ENCODE assay signal across 24 mouse cellular contexts in the genomic region with DNA sequence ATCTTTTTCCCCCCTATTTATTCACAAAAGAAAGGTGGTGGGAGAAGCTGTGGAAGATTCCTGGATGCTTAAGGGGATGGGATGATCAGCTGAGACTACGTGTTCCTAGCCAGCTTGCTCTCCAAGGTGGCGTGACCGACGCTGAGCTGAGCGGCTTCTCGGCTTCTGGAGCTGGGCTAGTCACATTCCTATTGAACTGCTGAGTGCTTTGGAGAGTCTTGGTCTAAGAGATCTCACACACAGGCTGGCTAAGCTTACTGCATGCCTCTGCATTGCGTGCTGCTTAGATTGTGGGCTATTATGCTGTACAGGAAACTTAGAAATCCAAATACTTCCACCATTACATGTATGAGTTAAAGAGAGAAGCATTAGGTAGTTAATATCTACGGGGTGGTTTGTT. TPM values are rescaled to one million over a fixed set of nuclear protein-coding genes. Genes with fewer than 3 reads are reported as not detected.
"Had no signal": no experiment of that assay in that cellular context is flagged by ENCODE, and none has a peak within 500 bp of the region (broad histone marks: within the 10 kb centered on the region; RNA-seq: fewer than 3 reads in every experiment).

No protein-coding gene starts in this region.

- H3K9ac ChIP-seq: liver, embryonic 13.5 days; liver, embryonic 15.5 days; liver, postnatal 0 days; lung, embryonic 15.5 days; midbrain, embryonic 12.5 days; neural tube, embryonic 13.5 days; neural tube, embryonic 15.5 days; stomach, embryonic 15.5 days had no signal

- H3K4me1 ChIP-seq: liver, embryonic 15.5 days; lung, embryonic 15.5 days; midbrain, embryonic 12.5 days; neural tube, embryonic 13.5 days; neural tube, embryonic 15.5 days; stomach, embryonic 15.5 days had no signal

- H3K27ac ChIP-seq: liver, embryonic 13.5 days; liver, embryonic 15.5 days; lung, embryonic 15.5 days; midbrain, embryonic 12.5 days; neural tube, embryonic 13.5 days; neural tube, embryonic 15.5 days; stomach, embryonic 15.5 days had no signal

- ATAC-seq: liver, postnatal 0 days; midbrain, embryonic 16.5 days had no signal

- H3K27me3 ChIP-seq: liver, embryonic 13.5 days; liver, embryonic 15.5 days; lung, embryonic 15.5 days; midbrain, embryonic 12.5 days; neural tube, embryonic 13.5 days; neural tube, embryonic 15.5 days; stomach, embryonic 15.5 days had no signal

- H3K4me3 ChIP-seq: liver, embryonic 13.5 days; liver, embryonic 15.5 days; lung, embryonic 15.5 days; midbrain, embryonic 12.5 days; myocyte; neural tube, embryonic 13.5 days; neural tube, embryonic 15.5 days; stomach, embryonic 15.5 days had no signal

- H3K4me2 ChIP-seq: liver, embryonic 11.5 days; liver, embryonic 13.5 days; liver, embryonic 15.5 days; lung, embryonic 15.5 days; midbrain, embryonic 12.5 days; neural tube, embryonic 13.5 days; neural tube, embryonic 15.5 days; stomach, embryonic 15.5 days had no signal

- DNase-seq: liver; liver, embryonic 13.5 days; liver, postnatal 0 days; midbrain, embryonic 14.5 days; retina, postnatal 1 day; right cerebral cortex, adult 18-20 months; right cerebral cortex, postnatal 25 days; right cerebral cortex, postnatal 4 days; spleen, adult 18-20 months; thymus, adult 18-20 months; thymus, postnatal 14 days; thymus, postnatal 36 days had no signal

- H3K9me3 ChIP-seq: liver, embryonic 13.5 days; liver, embryonic 15.5 days; lung, embryonic 15.5 days; midbrain, embryonic 12.5 days; neural tube, embryonic 13.5 days; neural tube, embryonic 15.5 days; stomach, embryonic 15.5 days had no signal

- H3K36me3 ChIP-seq: lung, embryonic 15.5 days had no signal

RNA-seq across cellular contexts. Expression of a gene that starts 45.4 kb away (rescaled TPM):
- polyA plus RNA-seq: liver, embryonic 11.5 days; liver, embryonic 13.5 days; liver, embryonic 15.5 days; liver, postnatal 0 days; lung, embryonic 15.5 days; midbrain, embryonic 12.5 days; midbrain, embryonic 14.5 days; midbrain, embryonic 16.5 days; neural tube, embryonic 11.5 days; neural tube, embryonic 13.5 days; neural tube, embryonic 15.5 days; small intestine, adult 2 months; stomach, embryonic 15.5 days; thymus, postnatal 0 days had no signal
